Mouse (Mus musculus) thymus, postnatal 10 days (tissue): ENCODE results near the gene Farp2.
"Not testable (repeated sequence)": the region's sequence is repeated elsewhere in the genome, so short reads cannot be mapped to it uniquely, and the experiment has no call there.

ENCODE experiments used
- DNase-seq, 2 experiments: peaks; one replicate each; pipeline ENCODE4 v3.0.0; 2021; ENCODE audit warnings: low spot score in 2 of 2

Gene Farp2

DNA sequence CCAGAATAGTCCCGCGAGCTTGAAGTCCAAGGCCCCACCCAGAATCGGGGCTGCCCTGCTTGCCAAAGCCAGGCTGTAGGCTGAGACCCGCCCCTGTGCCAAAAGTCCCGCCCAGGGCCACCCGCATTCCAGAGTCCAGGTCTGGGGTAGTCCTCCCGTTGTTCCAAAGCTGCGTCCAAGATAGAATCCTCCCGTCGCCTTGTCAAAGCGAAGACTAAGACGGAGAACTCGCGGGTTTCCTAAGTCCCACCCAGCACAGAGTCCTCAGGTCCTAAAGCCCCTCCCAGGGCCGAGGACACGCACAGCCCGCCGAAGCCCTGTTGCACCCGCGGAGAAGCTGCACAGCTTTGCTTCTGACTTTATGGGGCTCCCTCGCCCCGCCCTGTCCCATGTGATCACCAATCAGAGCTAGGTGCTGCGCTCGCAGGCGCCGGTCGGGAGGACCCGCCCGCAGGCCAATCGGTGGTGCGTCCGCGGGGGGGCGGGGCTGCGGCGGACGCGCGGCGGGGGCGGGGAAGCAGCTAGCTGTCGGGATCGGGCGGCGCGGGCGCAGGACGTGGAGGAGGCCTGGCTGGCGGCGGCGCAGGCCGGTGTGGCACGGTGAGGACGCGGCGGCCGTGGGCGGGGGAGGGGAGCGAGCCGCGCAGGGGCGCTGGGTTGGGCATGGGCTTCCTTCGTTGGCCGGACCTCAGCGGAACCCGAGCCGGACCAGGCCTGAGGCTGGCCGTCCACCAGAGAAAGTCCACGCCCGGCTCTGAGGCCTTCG lies at the start of gene Farp2:
Gene Farp2, plus strand, starts transcription at position 495 of the 766 bp plus-strand sequence.
- DNase-seq, result peak; percentile 91

DNA sequence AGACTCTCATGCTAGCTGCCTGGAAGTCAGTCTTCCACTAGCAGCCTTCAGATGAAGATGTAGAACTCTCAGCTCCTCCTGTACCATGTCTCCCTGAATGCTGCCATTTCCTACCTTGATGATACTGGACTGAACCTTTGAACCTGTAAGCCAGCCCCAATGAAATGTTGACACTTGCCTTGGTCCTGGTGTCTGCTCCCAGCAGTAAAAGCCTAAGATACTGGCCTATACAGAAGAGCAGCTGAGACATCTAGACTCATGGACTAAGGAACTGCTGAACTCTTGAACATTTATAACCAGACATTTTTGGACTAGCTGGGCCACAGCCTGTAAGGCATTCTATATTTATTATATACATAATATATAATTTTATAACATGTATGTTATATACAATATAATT lies 46.8 kb upstream of the Farp2 start:
- no peak for DNase-seq

DNA sequence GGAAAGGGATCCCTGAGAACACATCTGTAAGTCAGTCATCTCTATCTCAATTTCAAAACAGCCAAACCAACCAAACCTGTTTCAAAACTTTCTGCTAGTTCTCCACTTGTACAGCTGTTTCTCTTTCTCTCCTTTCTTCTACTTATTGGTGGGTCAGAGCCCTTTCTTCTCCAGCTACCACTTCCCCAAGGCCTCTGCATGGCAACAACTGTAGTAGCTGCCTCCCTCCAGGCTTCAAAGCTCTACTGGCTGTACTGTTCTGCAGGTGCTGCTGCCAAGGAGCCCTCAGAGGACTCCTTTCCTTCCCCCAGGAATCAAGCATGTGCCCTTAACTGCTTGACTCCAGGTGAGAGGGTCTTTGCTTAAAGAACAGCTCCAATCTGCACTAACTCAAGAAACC lies 46.1 kb upstream of the Farp2 start:
- DNase-seq, result peak; percentile 16 to 17

DNA sequence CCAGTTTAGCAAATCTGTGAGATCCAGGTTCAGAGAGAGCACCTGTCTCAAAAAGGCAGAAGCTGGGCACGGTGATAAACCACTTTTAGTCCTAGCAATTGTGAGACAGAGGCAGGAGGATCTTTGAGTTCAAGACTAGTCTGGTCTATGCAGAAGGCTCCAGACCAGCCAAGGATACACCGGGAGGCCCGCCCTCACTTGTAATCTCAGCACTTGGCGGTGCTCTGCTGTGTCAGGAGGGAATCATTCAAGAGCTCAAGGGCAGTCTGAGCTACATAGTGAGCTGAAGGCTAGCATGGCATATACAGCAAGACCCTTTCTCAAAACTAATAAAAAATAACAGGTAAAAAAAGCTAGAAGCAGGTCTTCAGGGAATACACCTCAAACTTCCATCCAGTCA lies 43.3 kb upstream of the Farp2 start:
- DNase-seq, result no peak

DNA sequence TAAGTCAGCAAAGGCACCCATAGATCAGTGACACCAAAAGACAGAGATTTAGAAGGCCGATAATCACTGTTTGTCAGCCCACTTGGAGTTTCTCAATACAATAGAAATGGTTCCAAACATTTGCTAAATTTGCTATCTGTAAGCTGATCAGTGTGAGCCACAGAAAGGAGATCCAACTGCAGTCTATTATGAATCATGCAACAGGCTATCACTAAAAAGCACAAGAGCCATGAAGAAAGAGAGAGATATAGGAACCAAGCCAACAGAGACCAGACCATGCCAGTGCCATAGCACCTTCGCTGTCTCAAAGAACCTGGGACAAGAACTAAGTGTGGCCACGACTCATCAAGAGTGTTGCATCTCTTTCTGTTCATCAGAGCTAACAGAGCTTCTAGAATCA lies 36.2 kb upstream of the Farp2 start:
- no peak for DNase-seq

DNA sequence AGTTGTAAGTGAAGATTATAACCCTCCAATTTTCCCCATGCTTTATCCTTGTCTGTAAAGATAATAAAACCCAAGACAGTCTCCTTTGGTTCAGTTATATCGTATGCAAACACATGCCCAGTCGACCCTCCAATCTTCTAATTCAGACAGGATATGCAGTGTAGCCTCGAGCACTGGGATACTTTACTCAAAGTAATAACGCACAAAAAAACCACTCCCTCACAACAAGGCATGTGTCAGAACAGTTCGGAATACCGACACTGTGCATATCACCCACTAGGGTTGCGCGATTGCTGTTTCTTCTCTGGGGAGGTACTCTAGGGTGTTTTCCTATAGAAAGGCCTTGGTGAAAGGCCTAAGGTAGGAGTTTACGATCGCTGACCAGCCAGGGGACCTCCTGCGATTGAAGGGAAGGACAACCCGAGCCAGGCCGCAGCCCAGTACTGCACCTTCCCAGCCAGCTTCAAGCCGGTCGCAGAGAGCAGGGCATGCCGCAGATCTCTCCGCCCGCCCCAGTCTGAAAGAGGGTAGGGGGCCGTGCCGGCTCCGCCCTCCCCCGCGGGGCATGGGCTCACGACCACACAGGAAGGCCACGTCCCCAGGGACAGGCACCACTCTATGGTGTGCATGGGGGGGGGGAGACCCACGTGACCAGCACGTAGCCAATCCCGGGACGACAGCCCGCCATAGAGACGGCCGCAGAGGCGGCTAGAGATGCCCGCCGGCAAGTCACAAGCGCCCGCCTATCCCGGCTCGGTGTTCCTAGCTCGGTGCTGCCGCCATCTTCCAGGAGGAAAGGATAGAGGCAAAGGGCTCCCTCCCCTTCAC lies 33.9 kb upstream of the Farp2 start:
- DNase-seq, result peak; percentile 96 to 99

DNA sequence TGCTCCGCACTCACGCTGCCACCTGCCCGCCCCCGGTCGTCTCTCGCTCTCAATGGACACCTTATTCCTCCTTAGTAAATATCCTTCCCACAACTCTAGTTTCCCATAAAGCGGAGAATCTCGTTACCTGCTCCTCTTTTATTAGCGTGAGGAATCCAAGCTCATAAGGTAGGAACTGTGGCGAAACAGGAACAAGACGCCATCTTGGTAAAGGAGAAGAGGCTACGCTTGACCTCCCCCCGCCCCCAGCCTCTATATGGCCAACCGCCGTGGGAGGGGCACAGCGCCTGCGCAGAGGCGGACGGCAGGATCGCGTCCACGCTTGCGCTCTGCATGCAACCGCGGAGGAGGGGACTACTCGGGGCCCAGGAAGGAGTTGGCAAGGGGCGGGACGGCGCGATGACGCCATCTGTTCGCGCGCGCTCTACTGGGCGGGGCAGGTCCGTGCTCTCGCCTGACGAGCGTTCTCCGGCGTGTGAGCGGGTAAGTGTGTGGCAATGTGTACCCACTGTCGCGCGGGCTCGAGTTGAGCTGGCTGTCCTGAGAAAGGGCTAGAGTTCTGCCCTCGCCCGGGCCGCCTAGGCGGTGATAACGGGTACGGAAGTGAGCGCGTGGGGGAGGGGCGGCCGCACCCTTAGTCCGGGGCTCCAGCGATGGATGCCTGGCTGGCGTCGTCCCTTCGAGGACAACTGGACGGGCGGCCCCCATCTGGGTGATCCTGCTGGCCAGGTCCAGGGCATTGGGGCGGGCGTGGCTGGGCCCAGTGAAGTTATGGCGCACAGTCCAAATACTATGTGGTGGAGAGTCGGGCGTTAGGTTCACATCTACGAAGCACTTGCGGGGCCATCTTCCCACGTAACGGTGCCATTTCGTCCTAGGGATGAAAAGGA lies 33.0 kb upstream of the Farp2 start, which contains the start of gene Hdlbp:
Gene Hdlbp, minus strand, starts transcription at position 230 of the 890 bp plus-strand sequence.
- peak; percentile 99 to 100 for DNase-seq

DNA sequence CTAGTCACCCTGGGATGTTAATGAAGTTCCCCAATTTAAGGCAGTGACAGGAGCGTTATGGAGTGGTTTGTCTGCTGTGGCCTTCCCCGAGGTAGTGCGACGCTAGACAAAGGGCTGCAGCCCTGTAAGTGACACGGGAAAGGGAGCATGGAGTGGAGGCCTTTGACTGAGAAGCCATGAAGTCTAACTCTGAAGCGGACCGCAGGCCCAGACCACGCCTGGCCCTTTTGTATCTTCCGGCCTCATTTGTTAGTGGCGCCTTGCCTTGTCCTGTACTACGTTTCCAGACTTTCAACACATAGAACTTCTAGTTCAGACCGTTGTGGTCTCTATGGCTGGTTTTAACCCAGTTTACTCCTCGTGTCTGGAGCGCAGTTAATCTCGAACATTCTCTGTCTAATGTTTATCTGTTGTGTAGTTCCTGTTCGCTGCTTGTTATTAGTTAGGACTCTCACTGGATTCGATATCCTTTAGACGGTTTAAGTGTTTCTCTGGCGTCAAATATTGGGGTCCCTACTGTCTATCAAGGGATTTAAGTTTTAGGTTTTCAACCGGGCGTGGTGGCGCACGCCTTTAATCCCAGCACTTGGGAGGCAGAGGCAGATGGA lies 32.3 kb upstream of the Farp2 start:
- no peak for DNase-seq

DNA sequence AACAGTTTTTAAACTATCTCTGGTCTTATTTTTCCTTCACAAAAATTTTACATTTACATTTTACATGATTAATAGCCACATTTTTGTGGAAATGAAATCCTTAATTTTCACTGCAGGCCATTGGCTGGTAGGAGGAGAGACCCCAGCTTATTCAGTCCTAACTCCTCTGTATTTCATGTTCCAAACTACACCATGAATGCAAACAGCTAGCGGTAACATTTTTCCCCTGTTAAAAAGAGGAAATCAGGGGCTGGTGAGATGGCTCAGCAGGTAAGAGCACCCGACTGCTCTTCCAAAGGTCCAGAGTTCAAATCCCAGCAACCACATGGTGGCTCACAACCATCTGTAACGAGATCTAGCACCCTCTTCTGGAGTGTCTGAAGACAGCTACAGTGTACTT lies 25.6 kb upstream of the Farp2 start:
- not testable (repeated sequence) for DNase-seq

DNA sequence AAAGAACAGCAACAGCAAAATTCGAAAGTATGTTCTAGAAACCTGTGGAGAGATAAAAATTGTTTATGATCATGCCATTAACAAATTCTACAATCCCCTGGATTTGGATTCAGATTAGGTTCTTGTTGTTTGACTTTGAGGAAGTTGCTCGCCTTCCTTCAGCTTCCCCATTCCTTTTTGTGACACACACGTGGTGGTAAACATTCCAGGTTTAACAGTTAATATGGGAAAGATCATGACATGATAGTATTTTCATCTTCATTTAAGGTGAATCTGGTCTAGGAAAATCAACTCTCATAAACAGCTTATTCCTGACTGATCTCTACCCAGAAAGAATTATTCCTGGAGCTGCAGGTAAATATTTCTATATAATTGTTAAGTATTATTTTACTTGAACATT lies 16.6 kb upstream of the Farp2 start:
- DNase-seq, result no peak

DNA sequence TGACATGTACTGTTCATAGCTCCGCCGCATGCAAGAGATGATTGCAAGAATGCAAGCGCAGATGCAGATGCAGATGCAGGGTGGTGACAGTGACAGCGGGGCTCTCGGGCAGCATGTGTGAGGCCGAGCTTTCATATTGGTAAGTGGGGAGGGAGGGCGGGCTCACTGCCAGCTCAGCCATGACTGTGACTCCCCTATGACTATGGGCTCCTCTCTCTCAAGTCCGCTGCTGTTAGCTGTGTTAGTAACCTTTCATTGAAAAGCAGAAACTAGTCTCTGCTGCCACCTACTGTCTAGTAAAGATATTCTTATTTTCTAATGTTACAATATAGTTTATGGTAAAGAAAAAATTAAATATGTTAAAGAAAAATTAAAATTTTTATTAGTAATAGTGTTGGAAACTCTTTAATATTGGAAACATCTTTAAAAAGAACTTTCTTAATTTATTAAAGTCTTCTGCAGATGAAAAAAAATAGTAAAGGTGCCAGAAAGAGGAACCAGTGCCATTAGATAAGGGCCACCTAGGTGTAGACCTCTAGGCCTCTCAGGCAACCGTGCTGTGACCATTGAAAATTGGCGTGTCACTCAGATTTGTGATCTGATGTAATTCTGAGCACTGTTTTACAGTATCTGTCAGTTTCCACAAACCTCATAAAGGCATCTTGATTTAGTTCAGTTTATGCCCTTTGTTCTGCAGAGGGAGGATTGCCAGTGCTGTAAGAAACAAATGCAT lies 4.8 kb upstream of the Farp2 start:
- DNase-seq, result peak in 1 of 2 experiments; percentile 53

DNA sequence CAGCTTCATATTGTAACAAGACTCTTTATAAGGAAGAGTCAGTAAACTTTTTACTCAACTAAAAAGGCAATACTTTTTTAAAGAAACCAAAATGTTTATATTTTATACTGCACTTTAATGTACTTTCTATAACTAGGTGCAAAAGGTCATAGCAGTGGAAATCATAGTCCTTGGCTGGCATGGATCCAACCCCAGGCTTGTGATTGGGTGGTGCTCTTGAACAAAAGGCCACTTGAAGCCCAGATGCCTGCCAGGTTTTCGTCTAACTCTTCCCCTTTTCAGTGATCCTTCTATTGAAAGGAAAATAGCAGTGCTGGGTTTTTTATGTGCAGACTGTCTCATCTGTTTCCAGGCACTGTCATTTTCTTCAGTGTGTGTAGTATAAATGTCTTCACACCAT lies 3.3 kb upstream of the Farp2 start:
- not testable (repeated sequence) for DNase-seq

DNA sequence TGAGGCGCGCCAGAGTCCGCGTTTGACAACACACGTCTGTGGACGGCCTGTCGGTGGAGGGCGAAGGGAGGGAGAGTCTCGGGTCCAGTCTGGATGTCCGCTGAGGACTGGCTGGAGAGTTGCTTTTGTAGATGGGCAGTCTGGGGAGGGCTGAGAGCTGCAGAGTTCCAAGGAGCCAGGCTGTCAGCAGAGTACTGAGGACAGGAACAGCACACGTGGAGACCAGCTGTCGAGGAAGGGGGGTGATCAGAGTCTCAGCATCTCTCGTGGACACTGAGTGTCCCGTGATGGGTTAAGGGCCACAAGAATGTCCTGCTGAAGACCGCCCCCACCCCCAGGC lies 442 bp downstream of the Farp2 start:
- no peak for DNase-seq

DNA sequence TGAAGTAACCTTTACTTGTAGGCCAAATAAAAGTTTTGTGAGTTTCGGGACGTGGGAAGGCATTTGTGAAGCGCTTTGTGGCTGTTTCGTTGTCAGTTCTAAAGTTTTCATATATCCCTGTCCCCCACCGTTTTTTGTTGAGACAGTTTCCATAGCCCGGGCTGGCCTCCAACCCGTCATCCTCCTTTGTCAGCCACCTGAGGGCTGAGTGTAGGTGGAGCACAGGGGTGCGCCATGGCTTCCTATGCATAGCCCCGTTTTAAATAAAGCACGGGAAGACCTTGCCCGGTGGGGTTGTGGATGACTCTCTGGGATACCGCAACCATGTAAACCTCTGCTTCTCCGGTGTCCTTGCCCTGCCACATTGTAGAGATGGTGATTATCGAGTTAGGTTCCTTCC lies 1.3 kb downstream of the Farp2 start:
- DNase-seq, result no peak

DNA sequence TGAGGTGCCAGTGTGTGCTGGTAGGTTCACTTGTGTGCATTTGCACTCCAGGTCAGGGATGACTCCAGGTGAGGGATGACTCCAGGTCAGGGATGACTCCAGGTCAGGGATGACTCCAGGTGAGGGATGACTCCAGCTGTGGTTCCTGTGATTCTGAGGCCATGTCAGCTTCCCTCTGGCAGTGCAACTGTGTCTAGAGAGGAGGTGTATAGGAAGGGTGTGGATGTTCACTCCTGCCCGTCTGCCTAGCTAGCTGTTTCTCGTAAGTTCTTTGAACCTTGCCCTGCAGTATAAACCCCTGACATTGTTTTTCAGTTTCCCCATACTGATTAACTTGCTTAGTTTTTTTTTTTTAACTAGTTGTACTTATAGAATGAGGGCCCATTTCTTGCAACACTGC lies 9.6 kb downstream of the Farp2 start:
- DNase-seq, result no peak

DNA sequence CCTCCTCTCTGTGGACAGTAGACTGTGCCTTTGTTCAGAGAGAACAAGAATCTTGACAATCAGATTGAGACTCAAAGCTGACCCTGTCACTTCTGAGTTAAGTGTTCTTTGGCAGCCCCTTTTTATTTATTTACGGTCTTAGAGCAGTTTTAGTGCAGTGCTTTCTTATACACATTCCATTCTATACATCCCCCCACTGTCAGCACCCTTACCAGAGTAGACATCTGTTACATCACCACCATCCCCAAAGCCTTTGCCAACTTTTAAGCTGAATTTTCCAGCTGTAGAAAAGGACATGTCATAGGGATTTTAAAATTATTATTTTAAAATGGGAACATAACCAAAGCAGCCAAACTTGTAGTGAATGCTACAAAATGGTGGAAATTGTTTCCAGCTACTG lies 10.4 kb downstream of the Farp2 start:
- no peak for DNase-seq

DNA sequence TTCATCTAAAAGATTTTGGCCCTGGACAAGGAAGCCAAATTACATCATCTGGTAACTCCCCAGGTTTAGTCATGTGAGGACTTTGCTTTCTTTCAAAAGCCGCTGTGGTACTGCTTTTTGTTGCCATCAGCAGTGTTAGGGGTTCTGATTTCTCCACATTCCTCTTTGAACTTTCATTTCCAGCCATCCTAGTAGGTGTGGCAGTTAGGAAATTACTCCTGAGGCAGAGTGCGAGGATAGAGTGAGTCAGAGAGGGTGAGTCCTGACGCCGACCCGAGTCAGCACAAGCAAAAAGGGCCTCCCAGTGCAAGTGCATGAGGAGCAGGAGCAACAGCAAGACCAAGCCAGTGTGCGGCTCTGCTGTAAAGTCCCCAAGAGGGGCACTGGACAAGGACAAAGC lies 17.9 kb downstream of the Farp2 start:
- DNase-seq, result no peak

DNA sequence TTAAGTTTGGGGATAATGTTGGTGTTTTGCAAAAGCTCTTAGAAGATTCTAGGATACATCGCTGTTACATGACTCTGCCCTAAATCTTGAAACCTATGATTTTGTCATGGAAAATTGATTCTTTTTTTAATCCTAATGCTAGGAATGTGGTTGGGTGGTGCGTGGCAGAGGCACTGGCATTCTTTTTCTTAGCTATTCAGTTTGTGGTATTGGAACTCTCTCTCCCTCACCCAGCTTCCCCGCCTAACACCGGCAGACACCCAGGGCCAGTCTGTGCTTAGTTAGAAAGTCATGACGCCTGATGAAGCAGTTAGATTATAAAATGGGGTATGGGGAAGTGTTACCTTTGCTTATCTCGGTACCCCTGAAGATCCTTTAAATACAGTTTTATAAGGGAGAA lies 25.3 kb downstream of the Farp2 start:
- DNase-seq, result no peak

DNA sequence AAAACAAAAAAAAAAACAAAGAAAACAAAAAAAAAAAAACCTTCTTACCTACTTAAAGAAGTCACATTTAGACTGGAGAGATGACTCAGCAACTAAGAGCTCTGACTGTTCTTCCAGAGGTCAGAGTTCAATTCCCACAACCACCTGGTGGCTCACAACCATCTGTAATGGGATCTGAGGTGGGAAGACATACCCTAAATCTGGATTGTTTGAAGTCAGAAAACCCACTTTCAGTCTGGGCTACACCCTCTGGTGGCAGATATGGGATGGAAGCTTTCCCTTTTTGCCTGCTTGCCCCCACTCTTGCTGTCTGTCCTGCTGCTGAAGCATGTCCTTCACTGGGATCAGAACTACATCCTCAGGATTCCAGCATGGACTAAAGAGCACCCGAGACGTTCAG lies 31.3 kb downstream of the Farp2 start:
- no peak for DNase-seq

DNA sequence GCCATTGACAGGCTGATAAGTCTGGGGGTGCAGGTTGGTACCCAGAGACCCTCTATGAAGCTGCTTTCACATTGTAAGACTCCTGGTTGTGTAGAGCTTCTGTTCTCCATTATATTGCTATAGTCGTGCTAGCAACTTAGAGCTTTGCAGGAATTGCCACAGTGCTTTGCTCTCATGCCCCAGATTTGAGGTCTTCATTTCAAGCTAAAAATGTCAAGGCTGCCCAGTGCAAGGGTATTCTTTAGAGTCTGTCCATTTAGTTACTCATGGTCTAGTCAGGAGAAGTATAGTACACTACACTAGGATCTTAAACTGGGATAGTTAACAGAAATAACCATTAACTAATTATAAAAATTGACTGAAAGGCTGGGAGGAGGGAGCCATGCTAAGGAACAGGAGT lies 35.4 kb downstream of the Farp2 start:
- no peak for DNase-seq

DNA sequence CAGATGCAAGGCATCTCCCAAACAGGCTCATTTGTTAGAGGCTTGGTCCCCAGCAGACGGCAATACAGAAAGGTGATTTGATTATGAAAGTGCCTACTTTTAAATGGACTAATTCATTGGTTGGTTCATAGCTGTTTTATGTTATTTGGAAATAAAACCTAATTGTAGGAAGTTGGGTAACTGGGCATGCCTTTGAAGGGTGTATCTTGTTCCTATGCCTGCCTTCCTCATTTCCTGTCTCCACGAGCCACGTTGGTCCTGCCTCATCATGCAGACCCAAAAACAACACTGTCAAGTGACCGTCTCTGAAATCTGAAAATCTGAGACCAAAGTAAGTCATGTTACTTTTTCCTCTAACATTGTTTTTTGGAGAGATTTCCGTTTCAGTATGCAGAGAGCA lies 39.5 kb downstream of the Farp2 start:
- no peak for DNase-seq
